Mouse (Mus musculus) olfactory bulb, adult 2 months (tissue): ENCODE data around the gene Rxfp4. TPM values are rescaled to one million over a fixed set of nuclear protein-coding genes. Genes with fewer than 3 reads are reported as not detected.

ENCODE experiments used
- H3K27ac ChIP-seq: fragments of 200-500 bp; 2 replicates; pipeline ENCODE4 v1.5.1; 2012; ENCODE audit warnings: low read depth, low read length; ENCODE audit not compliant: insufficient read depth
- H3K4me1 ChIP-seq: fragments of 200-500 bp; 2 replicates; pipeline ENCODE4 v1.6.1; 2012; ENCODE audit warnings: low read length; ENCODE audit not compliant: control insufficient read depth, insufficient read depth
- H3K4me3 ChIP-seq: fragments of 200-500 bp; 2 replicates; pipeline ENCODE4 v1.5.1; 2012; ENCODE audit warnings: mild to moderate bottlenecking, low read depth, low read length, moderate library complexity; ENCODE audit not compliant: insufficient read depth
- CTCF ChIP-seq: fragments of 200-500 bp; IDR thresholded peaks from 2 replicates; pipeline ENCODE4 v1.5.1; 2012; ENCODE audit warnings: low read depth, mild to moderate bottlenecking, low read length, moderate library complexity; ENCODE audit not compliant: insufficient read depth
- POLR2A ChIP-seq: fragments of 200-500 bp; IDR thresholded peaks from 2 replicates; pipeline ENCODE4 v1.6.1; 2012; ENCODE audit warnings: mild to moderate bottlenecking, low read depth, low read length, moderate library complexity; ENCODE audit not compliant: insufficient read depth
- WGBS: fragments of 180-500 bp; shearing (Covaris S2); methylation state at CpG from one replicate; pipeline ENCODE4 v1.1.7; 2018; 5-methylcytosine and 5-hydroxymethylcytosine counted together
- polyA plus RNA-seq: library from polyadenylated mRNA; stranded (reverse); fragments of >200 nt; gene quantifications from 2 replicates; pipeline ENCODE4 v1.2.4, GENCODE M21; 2012; ENCODE audit warnings: low replicate concordance; ENCODE audit not compliant: missing spikeins, insufficient read depth, insufficient read length

Gene Rxfp4
- polyA plus RNA-seq, 1 experiment: not detected

- TF ChIP-seq CTCF: peak; percentile 39
- no peak for TF ChIP-seq POLR2A
- WGBS: 65% methylated on average over 12 of the region's 12 CpGs
- Histone ChIP-seq H3K4me1 (peaks cover 77% of the 10 kb centered on the region), H3K4me3 (peak overlapping the region; percentile 4; the same call in 1 of the 2 replicates), H3K27ac (no peak overlapping the region)
Measured at GRCm38 (mm10) chr3:88631921-88632587, 20.9 kb downstream of the Rxfp4 start.

- Histone ChIP-seq H3K27ac (peak overlapping the region; percentile 16; the same call in 1 of the 2 replicates), H3K4me1 (peaks cover 76% of the 10 kb centered on the region), H3K4me3 (peak overlapping the region; percentile 49)
- no peak for TF ChIP-seq CTCF
- TF ChIP-seq POLR2A: no peak
- 23% methylated on average over 6 of the region's 6 CpGs for WGBS
Measured at GRCm38 (mm10) chr3:88630849-88631341, 22.0 kb downstream of the Rxfp4 start.

- TF ChIP-seq CTCF: no peak
- TF ChIP-seq POLR2A: no peak
- Histone ChIP-seq H3K4me3 (peak overlapping the region; percentile 56), H3K4me1 (peaks cover 77% of the 10 kb centered on the region), H3K27ac (peak overlapping the region; percentile 98)
- WGBS: 33% methylated on average over 9 of the region's 9 CpGs
Measured at GRCm38 (mm10) chr3:88630018-88630417, 22.9 kb downstream of the Rxfp4 start.

- peak overlapping the region; percentile 98 for H3K27ac ChIP-seq
- TF ChIP-seq CTCF (no peak), POLR2A (peak; percentile 45; the same call in 1 of the 2 replicates)
- 32% methylated on average over 13 of the region's 13 CpGs for WGBS
- H3K4me1 ChIP-seq: peaks cover 77% of the 10 kb centered on the region
- peak overlapping the region; percentile 56 for H3K4me3 ChIP-seq
Measured at GRCm38 (mm10) chr3:88629244-88629643, 23.7 kb downstream of the Rxfp4 start.

- Histone ChIP-seq H3K4me3 (no peak overlapping the region), H3K27ac (peak overlapping the region; percentile 98), H3K4me1 (peaks cover 76% of the 10 kb centered on the region)
- WGBS: 33% methylated on average over 4 of the region's 4 CpGs
- no peak for TF ChIP-seq POLR2A
- no peak for TF ChIP-seq CTCF
Measured at GRCm38 (mm10) chr3:88628766-88629165, 24.2 kb downstream of the Rxfp4 start.

- Histone ChIP-seq H3K4me1 (peaks cover 72% of the 10 kb centered on the region), H3K27ac (peak overlapping the region; percentile 37; the same call in 1 of the 2 replicates), H3K4me3 (no peak overlapping the region)
- 77% methylated on average over 2 of the region's 2 CpGs for WGBS
- TF ChIP-seq CTCF: no peak
- no peak for TF ChIP-seq POLR2A
Measured at GRCm38 (mm10) chr3:88627535-88627934, 25.4 kb downstream of the Rxfp4 start.

- H3K4me1 ChIP-seq: peaks cover 69% of the 10 kb centered on the region
- peak overlapping the region; percentile 20; the same call in 1 of the 2 replicates for H3K27ac ChIP-seq
- 48% methylated on average over 4 of the region's 4 CpGs for WGBS
- TF ChIP-seq POLR2A (no peak), CTCF (no peak)
- H3K4me3 ChIP-seq: no peak overlapping the region
Measured at GRCm38 (mm10) chr3:88627114-88627513, 25.8 kb downstream of the Rxfp4 start.

GRCm38 (mm10) chr3:88626316-88626715 is 26.6 kb downstream of the Rxfp4 start:
- TF ChIP-seq POLR2A (no peak), CTCF (no peak)
- peak overlapping the region; percentile 68 for H3K27ac ChIP-seq
- peaks cover 61% of the 10 kb centered on the region for H3K4me1 ChIP-seq
- H3K4me3 ChIP-seq: no peak overlapping the region
- WGBS: 42% methylated on average over 7 of the region's 7 CpGs

- Histone ChIP-seq H3K4me3 (no peak overlapping the region), H3K4me1 (peaks cover 55% of the 10 kb centered on the region), H3K27ac (peak overlapping the region; percentile 97)
- TF ChIP-seq CTCF: no peak
- no peak for TF ChIP-seq POLR2A
- 82% methylated on average over 7 of the region's 7 CpGs for WGBS
Measured at GRCm38 (mm10) chr3:88625531-88625930, 27.4 kb downstream of the Rxfp4 start.

- H3K4me3 ChIP-seq: peak overlapping the region; percentile 8; the same call in 1 of the 2 replicates
- TF ChIP-seq CTCF (no peak), POLR2A (no peak)
- H3K4me1 ChIP-seq: peaks cover 53% of the 10 kb centered on the region
- WGBS: 6% methylated on average over 2 of the region's 2 CpGs
- peak overlapping the region; percentile 97 for H3K27ac ChIP-seq
Measured at GRCm38 (mm10) chr3:88624951-88625350, 28.0 kb downstream of the Rxfp4 start.
